ENCODE assay signal across 8 mouse cellular contexts in the genomic region with DNA sequence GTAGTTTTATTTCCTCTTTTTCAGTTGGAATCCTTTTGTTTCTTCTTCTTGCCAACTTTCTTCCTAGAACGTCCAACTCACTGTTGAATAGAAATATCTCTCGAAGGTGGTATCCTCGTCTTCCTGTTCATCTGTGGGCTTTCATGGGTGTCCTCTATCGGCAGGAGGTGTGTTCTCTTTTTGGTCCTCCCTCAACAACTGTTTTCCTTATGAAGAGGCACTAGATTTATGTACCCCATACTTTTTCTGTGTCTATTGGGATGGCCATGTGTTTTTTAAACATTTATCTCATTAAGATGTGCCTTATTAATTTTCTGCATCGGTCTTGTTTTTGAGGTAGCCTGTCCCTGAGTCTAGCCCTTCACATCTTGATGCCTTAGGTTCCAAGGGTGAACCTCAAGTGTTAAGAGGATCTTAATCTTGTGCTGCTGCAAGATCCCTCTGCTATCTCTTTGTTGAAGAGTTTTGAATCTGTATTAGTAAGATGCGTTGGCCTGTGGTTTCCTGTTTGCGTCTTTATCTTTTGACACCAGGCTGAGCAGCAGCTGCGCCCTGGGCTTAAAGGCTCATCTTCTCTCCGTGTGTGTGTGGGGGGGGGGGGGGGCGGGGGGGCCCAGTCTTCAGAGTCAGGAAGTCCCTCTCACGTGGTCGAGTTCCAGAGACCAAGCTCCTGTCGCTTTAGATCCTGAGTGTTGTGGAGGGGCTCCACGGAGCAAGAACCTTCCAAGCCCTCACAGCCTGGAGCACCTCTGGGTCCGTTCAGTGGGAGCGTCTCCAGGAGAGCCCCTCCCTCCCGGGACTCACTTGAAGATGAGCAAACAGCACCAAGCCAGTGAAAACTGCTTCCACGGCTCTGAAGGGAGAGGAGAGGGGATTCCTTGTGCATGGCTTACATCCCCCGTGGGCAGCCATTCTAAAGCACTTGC.
A peak's percentile ranks its signal among the peaks of the same experiment; 100 is the strongest.
DNase-seq lines count a peak whose midpoint lies in the region; ATAC-seq and TF ChIP-seq lines count a peak whose summit lies in the region.

No protein-coding gene starts in this region.

- H3K9ac ChIP-seq in forebrain, embryonic 12.5 days = no peak overlapping the region

- H3K4me1 ChIP-seq in forebrain, embryonic 10.5 days = peaks cover 11% of the 10 kb centered on the region
- peaks cover 3% of the 10 kb centered on the region; the same call in 1 of the 2 replicates for H3K4me1 ChIP-seq in forebrain, embryonic 12.5 days
- peaks cover 21% of the 10 kb centered on the region; the same call in 1 of the 2 replicates for H3K4me1 ChIP-seq in spleen, adult 2 months (ENCODE audit: control insufficient read depth, insufficient read depth, insufficient read length)
- H3K4me1 ChIP-seq in megakaryocyte, embryonic 14.5 days = peaks cover 64% of the 10 kb centered on the region

- H3K27ac ChIP-seq in forebrain, embryonic 10.5 days = 0 out of 2 replicates have a peak overlapping the region, but pooled peaks have one; percentile 16
- H3K27ac ChIP-seq in forebrain, embryonic 12.5 days = no peak overlapping the region
- peak overlapping the region; percentile 96 for H3K27ac ChIP-seq in spleen, adult 2 months (ENCODE audit: insufficient read depth, low read length)

- H3K4me3 ChIP-seq in forebrain, embryonic 10.5 days = no peak overlapping the region
- no peak overlapping the region for H3K4me3 ChIP-seq in forebrain, embryonic 12.5 days (replicated peaks)
- H3K4me3 ChIP-seq in spleen, adult 2 months (ENCODE audit: extremely low read depth, insufficient read depth, insufficient read length) = peak overlapping the region; percentile 43
- peak overlapping the region; percentile 86 for H3K4me3 ChIP-seq in megakaryocyte, embryonic 14.5 days (replicated peaks)

- no peak for TF ChIP-seq POLR2A in spleen, adult 2 months (IDR thresholded peaks at IDR 0.05; ENCODE audit: low read depth, low read length)

- no peak overlapping the region for H3K4me2 ChIP-seq in forebrain, embryonic 12.5 days

- TF ChIP-seq CTCF in spleen, adult 2 months (IDR thresholded peaks at IDR 0.05; ENCODE audit: extremely low read depth, insufficient read depth, insufficient read length, insufficient replicate concordance) = no peak

- ATAC-seq in forebrain, embryonic 12.5 days (ENCODE audit: low FRiP score) = no peak

- DNase-seq in forebrain, embryonic 10.5 days (ENCODE audit: extremely low spot score, low spot score) = peak; percentile 13
- DNase-seq in spleen, adult 2 months (ENCODE audit: low read depth in 1 of 2, low spot score in 2 of 2) = peak; percentile 37 to 76
- DNase-seq in spleen, postnatal 10 days (ENCODE audit: low spot score in 2 of 2) = no peak
- DNase-seq in yolk sac, embryonic 10.5 days (ENCODE audit: low spot score) = peak; percentile 26
- DNase-seq in right cerebral cortex, postnatal 4 days = no peak
- no peak for DNase-seq in spleen, adult 12 weeks (ENCODE audit: low spot score)

- H3K27me3 ChIP-seq in forebrain, embryonic 10.5 days (ENCODE audit: poor library complexity, severe bottlenecking) = no peaks in the 10 kb centered on the region
- no peaks in the 10 kb centered on the region for H3K27me3 ChIP-seq in forebrain, embryonic 12.5 days
- H3K27me3 ChIP-seq in spleen, adult 2 months (ENCODE audit: control insufficient read depth, insufficient read depth, low read length) = no peaks in the 10 kb centered on the region
- H3K27me3 ChIP-seq in megakaryocyte, embryonic 14.5 days (replicated peaks) = peaks cover 4% of the 10 kb centered on the region

- H3K9me3 ChIP-seq in forebrain, embryonic 10.5 days = no peaks in the 10 kb centered on the region
- H3K9me3 ChIP-seq in forebrain, embryonic 12.5 days = no peaks in the 10 kb centered on the region
- no peaks in the 10 kb centered on the region for H3K9me3 ChIP-seq in megakaryocyte, embryonic 14.5 days

- WGBS in forebrain, embryonic 10.5 days = 54% methylated on average over 19 of the region's 19 CpGs
- 54% methylated on average over 19 of the region's 19 CpGs for WGBS in forebrain, embryonic 12.5 days
- WGBS in spleen, adult 2 months = 2% methylated on average over 19 of the region's 19 CpGs

- no peaks in the 10 kb centered on the region for H3K36me3 ChIP-seq in forebrain, embryonic 10.5 days (replicated peaks)
- H3K36me3 ChIP-seq in forebrain, embryonic 12.5 days (replicated peaks) = no peaks in the 10 kb centered on the region
- no peaks in the 10 kb centered on the region for H3K36me3 ChIP-seq in spleen, adult 2 months (ENCODE audit: control insufficient read depth, insufficient read depth, low read length)
- H3K36me3 ChIP-seq in megakaryocyte, embryonic 14.5 days (replicated peaks; ENCODE audit: low read length) = no peaks in the 10 kb centered on the region

Comparison
In these comparisons a context has a peak if more than half of its experiments do, and no peak if none do; other contexts are left out.
1. DNase-seq: peak in forebrain, embryonic 10.5 days (single experiment), spleen, adult 2 months (2 of 2) and yolk sac, embryonic 10.5 days (single experiment); none in spleen, postnatal 10 days (0 of 2), right cerebral cortex, postnatal 4 days (single experiment) and spleen, adult 12 weeks (single experiment).
2. H3K4me3 ChIP-seq: peak in spleen, adult 2 months (single experiment) and megakaryocyte, embryonic 14.5 days (single experiment); none in forebrain, embryonic 10.5 days (single experiment) and forebrain, embryonic 12.5 days (single experiment).